Mouse (Mus musculus): ENCODE data around the gene Celsr1.

Gene Celsr1

DNA sequence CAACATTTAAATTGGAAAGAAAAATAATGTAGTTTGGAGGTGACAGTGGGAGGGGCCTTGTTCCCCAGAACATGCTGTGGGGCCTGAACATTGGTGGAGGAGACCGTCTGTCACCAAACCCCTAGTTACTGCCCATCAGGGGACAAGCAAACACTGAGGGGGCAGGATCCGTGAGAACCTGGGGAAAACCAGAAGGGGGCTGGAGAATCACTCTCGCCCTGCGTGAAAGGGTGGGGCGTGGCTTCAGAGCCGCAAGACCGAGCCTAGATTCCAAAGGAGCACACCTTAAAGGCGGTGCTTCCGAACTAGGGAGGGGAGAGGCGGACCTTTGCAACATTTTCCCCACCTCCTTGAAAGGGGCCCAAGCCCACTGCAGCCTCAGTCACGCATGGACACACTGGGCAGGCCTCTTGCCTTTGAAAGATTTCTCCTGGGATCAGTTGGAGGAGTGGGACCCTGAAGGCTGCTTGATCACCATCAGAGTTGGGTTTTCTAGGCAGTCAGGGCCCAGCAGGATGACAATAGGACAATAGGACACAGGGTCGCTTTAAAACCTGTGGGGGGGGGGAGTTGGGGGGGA is 1.3 kb upstream of the Celsr1 start:
- peak; percentile 85 for DNase-seq (ENCODE audit: low read depth, low spot score)

DNA sequence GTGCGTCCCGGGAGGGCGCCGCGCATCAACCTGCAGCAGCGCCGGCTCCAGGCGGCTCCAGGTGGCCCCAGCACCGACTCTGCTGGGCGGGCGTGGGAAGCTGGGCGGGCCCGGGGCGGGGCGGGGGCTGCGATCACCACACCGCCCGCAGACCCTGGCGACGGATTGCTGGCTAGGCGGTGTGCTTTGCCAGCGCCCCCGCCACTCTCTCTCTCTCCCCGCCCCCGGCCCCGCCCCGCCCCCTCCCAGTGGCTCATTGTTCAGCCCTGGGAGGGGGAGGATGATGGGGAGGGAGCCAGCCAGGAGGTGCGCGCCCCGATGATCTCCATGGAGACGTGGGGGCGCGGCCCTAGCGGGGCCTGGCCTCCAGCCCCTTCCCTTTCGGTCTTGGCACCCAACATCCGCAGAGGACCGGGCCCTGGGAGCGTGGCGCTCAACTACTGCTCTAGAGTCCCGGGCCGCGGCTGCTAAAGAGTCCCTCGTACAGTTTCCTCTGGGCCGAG is 495 bp upstream of the Celsr1 start:
- DNase-seq (ENCODE audit: low read depth, low spot score), result peak; percentile 91

DNA sequence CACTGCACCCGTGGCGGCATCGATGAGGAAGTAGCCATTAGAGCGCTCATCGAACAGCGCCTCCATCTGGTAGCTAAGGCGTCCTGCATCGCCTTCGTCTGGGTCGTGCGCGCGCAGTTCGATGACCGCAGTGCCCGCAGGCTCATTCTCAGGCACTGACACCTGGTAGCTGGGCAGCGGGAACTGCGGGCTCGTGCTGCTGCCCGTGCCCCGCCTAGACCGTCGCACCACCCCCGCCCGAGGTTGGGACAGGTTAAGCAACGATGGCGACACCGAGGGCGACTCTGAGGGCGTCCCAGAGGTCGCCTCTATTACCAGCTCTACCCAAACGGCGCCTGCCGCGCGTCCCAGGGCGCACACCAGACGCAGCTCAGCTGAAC is 776 bp downstream of the Celsr1 start:
- DNase-seq (ENCODE audit: low read depth, low spot score), result peak; percentile 60

DNA sequence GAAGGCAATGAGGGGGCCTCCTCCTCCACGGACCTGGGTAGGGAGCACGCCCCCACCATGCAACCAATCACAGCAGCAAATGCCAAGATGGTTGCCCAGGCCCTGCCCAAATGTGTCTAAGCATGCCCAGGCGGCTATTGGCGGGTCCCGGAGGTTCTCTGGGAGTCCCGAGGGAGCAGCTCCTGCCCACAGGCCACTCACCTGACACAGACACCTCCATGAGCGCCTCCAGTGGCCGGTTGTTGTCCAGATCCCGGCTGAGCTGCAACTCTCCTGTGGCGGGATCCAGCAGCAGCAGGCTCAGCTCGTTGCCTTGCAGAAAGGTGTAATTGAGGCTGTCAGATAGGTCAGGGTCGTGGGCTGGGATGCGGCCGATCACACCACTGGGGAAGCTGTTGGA is 3.6 kb downstream of the Celsr1 start:
- DNase-seq (ENCODE audit: low read depth, low spot score), result peak; percentile 66

DNA sequence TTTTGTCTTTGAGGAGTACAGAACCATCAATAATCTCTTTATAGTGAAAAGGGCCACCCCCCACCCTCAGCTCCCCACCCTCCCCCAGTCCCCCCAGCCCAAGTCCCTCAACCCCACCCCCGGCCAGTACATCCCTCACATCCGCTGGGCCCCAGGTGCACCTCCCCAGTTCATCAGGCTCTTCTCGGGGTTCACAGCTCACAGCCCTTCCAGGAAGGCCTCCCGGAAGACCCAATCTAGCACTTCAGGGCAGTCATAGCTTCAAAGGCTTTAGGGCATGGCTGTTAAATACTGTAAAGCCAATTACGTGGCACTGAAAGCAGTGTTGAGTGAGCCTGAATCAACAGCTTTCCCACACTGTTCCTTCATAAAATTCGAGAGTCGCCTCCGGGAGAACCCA is 5.7 kb downstream of the Celsr1 start:
- DNase-seq (ENCODE audit: low read depth, low spot score), result no peak

DNA sequence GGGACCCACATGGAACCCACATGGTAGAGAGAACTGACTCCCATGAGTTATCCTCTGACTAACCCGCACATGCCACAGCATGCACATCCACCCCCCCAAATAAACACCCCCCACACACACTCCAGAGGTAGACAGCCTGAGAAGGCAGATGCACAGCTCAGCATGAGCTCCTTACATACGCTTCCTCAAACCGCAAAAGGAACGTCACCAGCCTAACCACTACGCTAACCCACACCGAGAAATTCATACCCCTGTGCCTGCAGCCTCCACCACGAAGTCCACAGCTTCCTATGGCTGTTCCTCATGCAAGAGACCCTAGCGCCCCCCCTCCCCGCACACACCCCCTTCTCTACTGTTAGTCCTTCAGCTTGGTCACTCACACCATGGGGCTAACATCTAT is 11.6 kb downstream of the Celsr1 start:
- no peak for DNase-seq (ENCODE audit: low read depth, low spot score)

DNA sequence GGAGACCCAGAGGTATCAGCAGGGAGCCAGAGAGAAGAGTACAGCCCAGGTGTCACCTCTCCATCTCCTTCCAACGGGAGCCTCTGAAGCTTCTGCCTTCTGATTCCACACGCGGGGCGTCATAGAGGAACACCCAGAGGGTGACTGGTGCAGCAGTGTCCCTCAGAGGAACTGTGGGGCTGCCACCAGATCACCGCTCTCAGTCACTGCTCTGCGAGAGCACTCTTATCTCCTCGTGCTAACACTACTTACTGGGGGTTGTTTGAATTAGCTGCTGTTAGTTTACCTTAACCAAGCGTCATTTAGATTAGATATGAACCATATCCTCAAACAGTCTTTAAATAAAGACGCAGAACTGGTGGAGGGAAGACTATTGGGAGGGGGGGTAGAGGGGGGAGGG is 12.3 kb downstream of the Celsr1 start:
- DNase-seq (ENCODE audit: low read depth, low spot score), result no peak

DNA sequence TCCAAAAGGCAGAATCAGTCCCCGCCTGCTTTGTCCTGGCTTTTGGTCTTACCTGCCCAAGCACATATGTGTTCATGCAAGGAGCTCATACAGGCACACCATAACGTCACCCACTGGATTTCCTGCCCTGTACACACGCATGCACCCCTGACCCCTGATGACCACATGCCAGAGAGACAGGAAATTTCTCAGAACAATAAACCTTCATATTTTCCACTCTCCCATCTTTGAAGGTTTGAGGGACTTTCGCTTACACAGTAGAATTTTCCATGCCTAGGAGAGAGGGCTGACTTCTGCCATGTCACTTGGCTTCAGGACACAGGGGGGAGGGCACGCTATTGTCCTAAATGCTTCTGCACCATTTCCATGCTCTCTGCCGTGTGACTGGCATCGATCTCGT is 13.6 kb downstream of the Celsr1 start:
- no peak for DNase-seq (ENCODE audit: low read depth, low spot score)

DNA sequence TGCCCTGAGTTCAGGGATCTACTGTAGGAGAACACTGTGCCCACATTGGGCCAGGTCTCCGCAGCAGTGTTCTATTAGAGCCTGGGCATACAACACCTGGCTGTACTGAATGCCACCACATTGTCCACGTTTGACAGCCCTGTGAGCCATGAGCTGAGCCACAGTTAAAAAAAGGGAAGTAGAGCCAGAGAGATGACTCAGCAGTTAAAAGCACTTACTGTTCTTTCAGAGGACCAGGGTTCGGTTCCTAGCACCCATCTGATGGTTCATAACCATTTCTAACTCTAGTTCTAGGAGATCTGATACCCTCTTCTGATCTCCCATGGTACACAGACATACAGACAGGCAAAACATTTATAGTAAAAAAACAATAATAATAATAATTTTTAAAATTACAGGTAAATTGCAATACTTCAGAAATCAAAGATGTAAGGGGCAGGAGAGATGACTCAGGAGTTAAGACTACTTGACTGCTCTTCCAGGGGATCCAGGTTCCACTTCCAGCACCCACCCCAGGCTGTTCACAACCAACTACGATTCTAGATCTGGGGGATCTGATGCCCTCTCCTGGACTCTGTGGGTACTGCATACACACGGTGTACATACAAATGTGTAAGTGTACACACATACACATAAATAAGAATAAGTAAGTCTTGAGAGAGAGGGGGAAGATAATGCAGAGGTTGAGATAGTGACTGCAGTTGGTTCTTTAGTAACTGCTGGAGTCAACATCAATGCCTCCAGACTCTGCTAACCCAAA is 14.6 kb downstream of the Celsr1 start:
- DNase-seq (ENCODE audit: low read depth, low spot score), result peak; percentile 48

DNA sequence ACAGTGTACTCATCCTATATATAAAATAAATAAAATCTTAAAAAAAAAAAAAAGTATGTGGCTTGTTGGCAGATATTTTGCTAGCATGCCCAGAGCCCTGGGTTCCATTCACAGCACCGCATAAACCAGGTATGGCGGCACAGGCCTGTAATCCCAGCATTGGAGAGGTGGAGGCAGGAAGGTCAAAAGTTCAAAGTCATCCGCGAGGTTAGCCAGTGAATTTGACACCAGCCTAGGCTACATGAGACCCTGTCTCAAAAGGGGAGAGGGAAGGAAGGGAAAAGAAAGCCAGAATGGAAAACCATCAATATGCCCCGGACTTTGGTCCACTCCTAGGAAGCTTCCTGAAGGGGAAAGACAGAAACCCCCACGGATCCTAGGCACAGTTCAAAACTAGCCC is 16.2 kb downstream of the Celsr1 start:
- DNase-seq (ENCODE audit: low read depth, low spot score), result peak; percentile 51

DNA sequence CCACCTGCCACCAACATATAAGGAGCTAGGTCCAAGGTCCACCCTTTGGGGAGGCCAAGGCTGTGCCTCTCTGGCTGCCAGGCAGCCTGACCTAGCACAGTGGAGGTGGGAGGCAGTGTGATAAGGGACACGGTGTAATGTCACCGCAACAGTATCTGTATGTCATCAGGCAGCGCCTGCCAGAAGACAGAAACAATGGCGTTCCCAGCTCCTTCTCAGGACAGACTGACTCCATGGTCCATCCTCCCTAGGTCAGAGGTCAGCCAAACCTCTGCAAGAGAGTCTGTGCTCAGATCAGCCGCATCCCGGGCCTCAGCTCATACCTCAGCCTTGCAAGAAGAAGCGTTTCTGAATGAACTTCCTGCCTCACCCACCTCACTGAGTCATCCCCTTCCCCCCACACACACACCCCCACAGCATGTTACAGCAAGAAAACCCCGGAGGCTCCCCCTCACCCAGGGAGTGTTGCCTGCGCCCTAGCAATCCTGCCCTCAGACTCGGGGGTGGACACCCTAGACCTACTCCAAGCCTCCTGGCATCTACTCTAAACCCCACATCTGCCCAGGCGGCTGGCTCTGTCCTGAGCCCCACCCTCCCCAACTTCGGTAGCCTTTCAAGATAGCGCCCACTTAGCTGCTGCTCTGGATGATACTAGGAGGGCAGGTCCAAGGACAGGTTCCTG is 17.6 kb downstream of the Celsr1 start:
- DNase-seq (ENCODE audit: low read depth, low spot score), result peak; percentile 25

DNA sequence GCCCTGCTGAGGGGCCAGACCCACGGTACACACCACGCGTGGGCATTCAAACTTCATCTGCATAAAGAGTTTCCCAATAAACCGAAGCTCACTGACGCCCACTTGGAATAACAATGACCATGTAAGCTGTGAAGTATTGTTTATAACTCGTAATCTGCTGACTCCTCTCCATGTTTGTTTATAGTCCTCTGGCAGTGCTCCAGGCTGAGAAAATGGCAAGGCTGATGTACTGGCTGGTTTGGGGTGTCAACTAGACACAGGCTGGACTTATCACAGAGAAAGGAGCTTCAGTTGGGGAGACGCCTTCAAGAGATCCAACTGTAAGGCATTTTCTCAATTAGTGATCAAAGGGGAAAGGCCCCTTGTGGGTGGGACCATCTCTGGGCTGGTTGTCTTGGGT is 18.6 kb downstream of the Celsr1 start:
- DNase-seq (ENCODE audit: low read depth, low spot score), result no peak

DNA sequence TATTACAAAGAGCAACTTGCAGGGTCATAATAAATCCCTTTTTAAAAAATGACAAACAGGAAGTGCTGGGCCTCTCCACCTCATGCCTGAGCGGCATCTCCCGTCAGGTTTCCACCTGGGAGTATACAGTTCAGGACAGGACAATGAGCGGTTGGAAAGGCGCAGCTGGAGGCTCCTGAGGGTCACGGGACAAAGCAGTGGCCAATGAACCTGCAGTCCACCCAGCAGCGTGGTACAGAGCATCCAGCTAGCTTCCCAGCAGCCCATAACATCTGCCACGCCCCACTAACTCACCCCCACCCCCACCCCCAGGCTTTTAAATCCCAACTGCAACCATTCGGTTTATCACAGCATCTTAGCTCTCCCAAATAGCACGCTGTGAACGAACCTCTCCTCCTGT is 19.9 kb downstream of the Celsr1 start:
- no peak for DNase-seq (ENCODE audit: low read depth, low spot score)

DNA sequence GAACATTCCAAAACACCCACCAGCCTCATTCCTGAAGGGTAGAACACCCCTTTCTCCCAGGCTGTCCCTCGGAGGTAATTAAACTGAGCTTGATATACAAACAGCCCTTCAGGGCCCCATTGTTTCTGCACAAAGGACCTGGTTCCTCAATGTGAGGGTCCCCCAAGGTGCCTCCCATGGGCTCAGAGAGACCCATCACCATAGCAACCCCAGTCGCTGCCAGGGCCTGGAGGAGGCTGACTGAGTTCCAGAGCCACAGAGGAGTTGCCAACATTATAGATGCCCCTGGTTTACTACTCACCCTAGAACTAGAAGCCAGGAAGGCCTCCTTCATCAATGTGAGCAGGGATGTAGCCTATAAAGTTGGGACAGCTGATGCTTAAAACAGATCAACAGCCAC is 20.4 kb downstream of the Celsr1 start:
- no peak for DNase-seq (ENCODE audit: low read depth, low spot score)

DNA sequence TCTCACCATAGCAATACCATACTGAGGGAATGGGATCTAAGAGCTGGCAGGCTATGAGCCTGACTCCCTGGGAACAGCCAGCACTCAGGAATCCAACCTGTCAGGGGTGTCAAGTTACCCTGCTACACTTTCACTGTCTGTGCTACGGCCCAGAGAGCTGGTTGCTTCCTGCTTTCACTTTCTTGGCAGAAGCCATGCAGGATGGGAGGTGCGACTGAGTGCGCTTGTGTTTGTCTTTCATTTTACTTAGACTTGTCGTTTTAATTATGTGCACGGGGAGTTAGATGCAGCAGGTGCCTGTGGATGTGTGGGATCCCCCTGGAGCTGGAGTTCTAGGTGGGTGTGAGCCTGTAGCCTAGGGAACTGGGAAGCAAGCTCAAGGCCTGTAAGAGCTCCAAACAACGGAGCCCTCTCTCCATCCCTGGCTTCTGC is 25.9 kb downstream of the Celsr1 start:
- DNase-seq (ENCODE audit: low read depth, low spot score), result peak; percentile 42

DNA sequence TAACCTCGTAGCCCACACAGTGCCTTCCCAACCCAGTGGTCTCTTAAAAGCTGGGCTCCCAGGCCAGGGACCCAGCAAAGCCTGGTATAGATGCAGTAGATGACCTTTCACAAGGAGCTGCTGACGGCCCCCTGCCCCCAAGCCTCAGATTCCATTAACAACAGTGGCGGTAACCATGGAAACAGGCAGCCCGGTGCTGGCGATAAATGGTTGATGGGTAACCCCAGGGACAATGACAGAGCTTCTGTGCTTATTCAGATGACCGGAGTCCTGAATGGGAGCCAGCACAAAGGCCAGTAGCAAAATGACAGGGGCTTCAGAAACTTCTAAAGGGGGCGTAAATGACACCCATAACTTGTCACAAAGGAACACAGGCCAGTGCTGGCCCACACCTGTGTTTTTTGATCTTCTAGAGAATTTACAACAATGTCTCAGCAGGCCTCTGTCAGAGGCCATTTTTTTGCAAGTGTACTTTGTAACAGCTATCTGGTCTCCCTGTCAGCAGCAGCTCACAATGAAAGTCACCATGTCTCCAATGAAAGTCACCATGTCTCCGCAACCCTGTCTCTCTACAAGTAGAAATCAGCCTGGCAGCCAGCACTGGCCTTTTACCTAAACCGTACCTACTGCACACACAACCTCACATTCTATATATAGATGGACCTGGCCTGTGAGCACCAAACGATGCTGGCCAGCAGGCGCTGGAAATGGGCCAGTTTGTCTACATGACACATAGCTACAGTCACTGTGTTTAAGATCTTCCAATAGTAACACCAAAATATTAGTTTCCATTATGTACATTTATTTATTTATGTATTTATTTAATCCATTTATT is 27.7 kb downstream of the Celsr1 start:
- peak; percentile 47 for DNase-seq (ENCODE audit: low read depth, low spot score)

DNA sequence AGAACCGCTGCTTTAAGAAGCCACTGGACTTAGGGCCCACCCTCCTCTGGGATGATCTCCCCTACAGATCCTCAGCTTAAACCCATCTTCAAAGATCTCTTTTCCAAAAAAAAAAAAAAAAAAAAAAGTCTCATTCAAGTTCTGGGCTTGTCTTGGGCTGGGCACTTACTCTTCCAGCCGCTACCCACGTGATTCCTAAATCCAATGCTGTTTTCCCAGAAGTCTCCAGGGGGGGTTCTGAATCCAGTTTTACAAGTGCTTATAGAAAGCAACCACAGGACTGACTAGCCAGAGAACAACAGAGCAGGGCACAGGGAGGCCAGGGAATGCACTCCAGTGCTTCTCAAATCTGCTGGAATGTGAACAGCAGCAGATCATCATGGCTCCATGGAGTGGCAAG is 29.5 kb downstream of the Celsr1 start:
- peak; percentile 28 for DNase-seq (ENCODE audit: low read depth, low spot score)

DNA sequence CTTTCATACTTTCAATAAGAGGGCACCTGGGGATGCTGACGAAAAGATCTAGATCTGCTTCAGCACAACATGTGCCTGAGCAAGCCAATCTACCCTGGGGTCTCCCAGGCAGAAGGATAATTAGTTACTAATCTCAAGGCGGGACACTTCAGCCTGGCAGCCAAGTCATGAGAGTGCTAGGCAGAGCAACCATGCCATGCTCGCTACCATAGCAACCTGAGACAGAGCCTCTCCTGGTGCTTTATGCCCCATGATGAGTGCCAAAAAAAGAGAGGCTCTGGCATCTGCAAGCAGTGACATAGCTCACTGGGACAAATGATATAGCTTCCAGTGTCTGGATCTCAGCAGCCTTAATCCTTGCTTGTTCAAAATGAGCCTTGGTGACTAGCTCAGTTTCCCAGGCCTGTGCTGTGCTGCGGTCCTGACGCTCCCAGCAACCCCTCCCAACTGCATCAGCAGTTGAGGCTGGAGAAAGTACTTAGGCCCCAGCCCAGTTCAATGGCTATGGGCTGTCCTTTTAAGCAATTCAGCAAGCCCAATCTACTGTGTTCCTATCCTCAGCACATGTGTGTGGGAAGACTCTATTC is 32.8 kb downstream of the Celsr1 start:
- no peak for DNase-seq (ENCODE audit: low read depth, low spot score)

DNA sequence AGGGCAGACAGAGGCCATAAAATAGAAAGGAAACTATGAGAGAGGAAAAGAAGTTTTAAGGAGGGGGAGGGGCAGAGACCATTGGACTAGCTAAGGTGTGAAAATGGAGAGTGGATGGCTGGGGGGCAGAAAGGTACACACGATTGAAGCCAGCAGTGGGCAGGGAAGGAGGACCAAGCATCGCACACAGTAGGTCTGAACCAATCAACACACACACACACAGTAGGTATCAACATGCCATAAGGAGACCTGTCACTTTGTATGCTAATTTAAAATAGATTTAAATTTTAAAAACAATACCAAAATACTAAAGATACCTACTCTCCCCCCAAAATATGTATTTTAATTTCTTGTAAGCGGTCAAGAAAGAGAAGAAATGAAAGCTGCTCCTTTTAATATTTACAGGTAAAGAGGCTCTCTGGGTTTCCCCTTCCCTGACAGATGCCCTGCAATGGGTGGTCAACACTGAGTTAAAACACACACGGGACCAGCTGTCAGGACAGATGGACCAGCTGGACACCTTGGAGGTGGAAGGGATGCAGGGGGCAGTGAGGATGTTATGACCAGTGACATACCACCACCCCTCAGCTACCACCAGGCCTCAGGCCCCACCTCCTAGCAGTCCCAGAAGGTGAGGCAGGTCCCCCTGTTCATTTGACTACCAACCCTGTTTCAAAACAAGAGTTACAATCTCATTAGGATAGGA is 34.9 kb downstream of the Celsr1 start:
- DNase-seq (ENCODE audit: low read depth, low spot score), result no peak

DNA sequence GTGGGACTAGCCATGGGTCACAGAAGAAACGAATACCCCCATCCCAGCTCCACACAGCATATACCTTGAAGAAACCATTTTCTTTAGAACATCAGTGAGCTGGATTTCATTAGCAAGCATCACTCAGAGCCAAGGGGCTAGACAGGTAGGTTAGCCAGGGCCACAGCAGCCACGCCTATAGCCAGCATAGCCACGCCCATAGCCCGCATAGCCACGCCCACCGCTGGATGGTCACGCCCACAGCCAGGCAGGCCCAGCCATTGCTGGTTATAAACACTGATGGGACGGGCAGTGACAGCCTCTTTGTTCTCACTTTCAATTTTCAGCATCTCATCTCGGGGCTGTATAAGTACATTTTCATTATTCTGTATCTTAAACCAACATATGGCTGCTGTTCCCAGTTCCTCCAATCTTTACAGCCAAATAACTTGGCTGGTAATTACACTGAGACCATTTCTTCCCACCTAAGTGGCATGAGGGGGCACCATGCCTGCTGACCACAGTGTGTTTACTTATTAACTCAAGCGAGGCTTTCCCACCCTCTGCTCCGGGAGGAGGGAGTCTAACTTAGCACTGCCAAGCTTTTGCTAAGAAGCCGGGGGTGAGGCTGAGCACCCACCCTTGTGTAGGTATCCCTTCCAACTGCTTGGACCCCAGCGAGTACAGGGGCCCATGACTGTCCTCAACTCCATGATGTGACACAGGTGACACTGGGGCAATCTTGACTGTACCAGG is 37.4 kb downstream of the Celsr1 start:
- DNase-seq (ENCODE audit: low read depth, low spot score), result peak; percentile 54

Data from ES-CJ7 (cell line).